In the genomic region with DNA sequence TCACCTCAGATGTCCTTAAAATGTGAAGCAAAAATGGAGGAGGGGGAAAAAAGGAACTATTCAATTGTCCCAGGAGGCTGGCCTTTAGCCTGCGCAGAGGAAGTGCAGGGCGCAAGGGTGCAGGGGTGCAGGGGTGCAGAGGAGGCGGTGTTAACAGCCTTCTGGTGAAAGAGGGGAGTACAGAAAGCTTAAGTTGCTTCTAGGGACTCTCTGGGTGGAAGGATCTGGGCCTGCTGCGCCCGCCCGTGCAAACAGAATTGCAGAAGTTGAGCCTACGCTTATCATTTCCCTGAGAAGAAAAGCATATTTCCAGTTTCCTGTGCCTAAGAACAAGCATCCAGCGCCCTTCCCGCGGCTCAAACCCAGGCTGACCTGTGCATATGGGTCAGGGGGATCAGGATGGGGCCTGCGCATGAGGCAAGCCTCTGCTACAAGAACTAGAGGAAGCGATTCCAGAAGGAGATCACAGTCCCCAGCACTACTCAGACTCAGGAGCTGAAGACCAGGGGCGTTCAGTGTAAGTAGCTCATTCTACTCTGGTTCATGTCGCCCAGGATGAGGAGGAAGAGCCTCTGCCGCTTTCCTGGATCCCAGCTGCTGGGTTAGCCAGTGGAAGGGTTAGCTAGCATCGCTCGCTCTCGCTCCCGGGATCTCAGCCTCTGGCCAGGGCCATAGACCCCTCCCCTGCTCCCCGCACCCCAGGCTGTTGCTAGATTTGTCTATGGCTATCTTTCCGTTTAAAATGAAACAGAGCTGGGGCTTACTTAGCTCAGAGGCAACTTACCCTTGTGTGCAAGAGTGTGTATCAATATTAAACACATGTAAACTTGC, we compare ENCODE assay signal across 8 mouse cellular contexts. TPM values are rescaled to one million over a fixed set of nuclear protein-coding genes. Genes with fewer than 3 reads are reported as not detected.
DNase-seq lines count a peak whose midpoint lies in the region.

No protein-coding gene starts in this region.

- DNase-seq in gastrocnemius, postnatal 14 days: peak; percentile 28
- no peak for DNase-seq in gastrocnemius, postnatal 36 days
- DNase-seq in T-cell, adult 2 months (ENCODE audit: low spot score): peak; percentile 69
- peak; percentile 31 to 34 for DNase-seq in heart, postnatal 10 days
- DNase-seq in lung, postnatal 25 days (ENCODE audit: low spot score): peak; percentile 40
- DNase-seq in thymus, postnatal 14 days: peak; percentile 85
- DNase-seq in left cerebral cortex, postnatal 4 days: no peak
- no peak for DNase-seq in ovary, adult 18-20 months (ENCODE audit: low spot score)

- intact Hi-C loops in gastrocnemius, postnatal 14 days (cut with DNase I; ENCODE audit: low total_unique reads): no loop called here
- intact Hi-C loops in gastrocnemius, postnatal 36 days (cut with DNase I): no loop called here
- intact Hi-C loops in heart, postnatal 10 days (cut with DNase I): no loop called here
- intact Hi-C loops in left cerebral cortex, postnatal 4 days (cut with DNase I): no loop called here

RNA-seq across cellular contexts. Expression of a gene that starts 6.4 kb away (rescaled TPM):
- total RNA-seq in gastrocnemius, postnatal 14 days (2021): 1 to 10 TPM; 1.0 to 1.1 TPM
- total RNA-seq in gastrocnemius, postnatal 36 days (2021): 1 to 10 TPM in 1 of 2 experiments, under 1 TPM in 1; 0.49 to 1.5 TPM
- total RNA-seq in heart, postnatal 10 days (2021): 1 to 10 TPM; 1.7 to 2.1 TPM
- 1 to 10 TPM; 1.4 to 1.8 TPM for total RNA-seq in left cerebral cortex, postnatal 4 days (2021)

RNA-seq across cellular contexts. Expression of a gene that starts 45.8 kb away (rescaled TPM):
- total RNA-seq in gastrocnemius, postnatal 14 days (2021): 1 to 10 TPM; 6.8 to 8.8 TPM
- total RNA-seq in gastrocnemius, postnatal 36 days (2021): 1 to 10 TPM; 1.1 to 2.9 TPM
- 1 to 10 TPM; 3.0 to 4.0 TPM for total RNA-seq in heart, postnatal 10 days (2021)
- total RNA-seq in left cerebral cortex, postnatal 4 days (2021): 10 to 100 TPM; 81.0 to 88.8 TPM

Comparison
In these comparisons a context has a peak if more than half of its experiments do, and no peak if none do; other contexts are left out.
1. DNase-seq: peak in gastrocnemius, postnatal 14 days (single experiment), T-cell, adult 2 months (single experiment), heart, postnatal 10 days (2 of 2), lung, postnatal 25 days (single experiment) and thymus, postnatal 14 days (single experiment); none in gastrocnemius, postnatal 36 days (0 of 2), left cerebral cortex, postnatal 4 days (single experiment) and ovary, adult 18-20 months (single experiment).
2. RNA of a gene that starts 45.8 kb away (total RNA-seq): 81.0 to 88.8 TPM in left cerebral cortex, postnatal 4 days; 6.8 to 8.8 TPM in gastrocnemius, postnatal 14 days, 3.0 to 4.0 TPM in heart, postnatal 10 days and 1.1 to 2.9 TPM in gastrocnemius, postnatal 36 days; every median in the first group is over 4 times any median in the second.